Mouse (Mus musculus) heart, postnatal 0 days (tissue): ENCODE measurements around the gene Daglb.

Source experiments
- CTCF ChIP-seq: IDR thresholded peaks from 2 replicates; pipeline ENCODE4 v1.5.1; 2016; ENCODE audit warnings: antibody characterized with exemption, control low read depth, low read depth
- EP300 ChIP-seq: IDR thresholded peaks from 2 replicates; pipeline ENCODE4 v1.6.1; 2016; ENCODE audit warnings: antibody characterized with exemption, low read depth

GRCm38 (mm10) chr5:143487998-143488397 is 23.6 kb downstream of the Daglb start:
- TF ChIP-seq EP300 (no peak), CTCF (no peak)
